Mouse (Mus musculus): ENCODE data around the gene Ffar1.

- TF ChIP-seq CTCF (IDR thresholded peaks at IDR 0.05; ENCODE audit: extremely low read depth, insufficient read depth, insufficient read length, insufficient replicate concordance) (no peak), POLR2A (IDR thresholded peaks at IDR 0.05; ENCODE audit: low read depth, low read length) (no peak)
Observed at GRCm38 (mm10) chr7:30840306-30840705, 21.1 kb downstream of the Ffar1 start.

Data from spleen, adult 2 months (tissue).